15 mouse cellular contexts compared by ENCODE assay signal in the genomic region with DNA sequence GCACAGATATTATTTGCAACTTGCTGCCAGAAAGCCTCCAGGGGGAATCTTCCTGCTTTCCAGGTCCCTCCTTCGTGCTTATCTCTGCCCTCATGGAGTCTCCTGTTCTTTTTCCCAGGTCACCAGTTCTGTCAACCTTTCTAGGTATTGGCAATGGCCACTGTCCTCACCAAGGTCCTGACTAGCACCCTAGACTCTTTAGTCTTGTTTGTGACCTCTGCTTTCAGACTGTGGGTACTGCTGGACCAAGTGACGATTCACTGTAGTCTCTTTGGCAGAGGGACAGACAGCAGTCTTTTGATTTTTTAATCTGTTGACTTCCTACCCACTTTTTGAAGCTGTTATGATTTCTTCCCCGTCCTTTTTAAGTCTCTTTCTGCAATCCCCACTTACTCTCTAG. TPM values are rescaled to one million over a fixed set of nuclear protein-coding genes. Genes with fewer than 3 reads are reported as not detected.
DNase-seq lines count a peak whose midpoint lies in the region; ATAC-seq and TF ChIP-seq lines count a peak whose summit lies in the region.
"Had no signal": no experiment of that assay in that cellular context is flagged by ENCODE, and none has a peak within 500 bp of the region (broad histone marks: within the 10 kb centered on the region; RNA-seq: fewer than 3 reads in every experiment).

No protein-coding gene starts in this region.

- 24% methylated on average over 3 of the region's 3 CpGs for WGBS in heart, embryonic 13.5 days
- 29% methylated on average over 3 of the region's 3 CpGs for WGBS in lung, embryonic 14.5 days
- 39% methylated on average over 3 of the region's 3 CpGs for WGBS in intestine, postnatal 0 days

- peak; percentile 52 to 85 for DNase-seq in adrenal gland, adult (ENCODE audit: inconsistent age in 2 of 2, low spot score in 1 of 2)
- no peak for DNase-seq in adrenal gland, adult 18-20 months (ENCODE audit: low spot score in 2 of 2)
- no peak for DNase-seq in heart, postnatal 14 days
- no peak for DNase-seq in lung, embryonic 14.5 days
- no peak for DNase-seq in lung, postnatal 36 days
- DNase-seq in urinary bladder, adult 2 months (ENCODE audit: low spot score), result no peak
- DNase-seq: cerebellum, adult 9-10 months; kidney, adult 9 months; retina, postnatal 1 day; thymus, postnatal 14 days had no signal

- H3K4me2 ChIP-seq in heart, embryonic 13.5 days, result no peak overlapping the region
- H3K4me2 ChIP-seq in lung, embryonic 14.5 days, result no peak overlapping the region
- H3K4me2 ChIP-seq in intestine, postnatal 0 days (replicated peaks; ENCODE audit: low read depth), result no peak overlapping the region
- H3K4me2 ChIP-seq: forebrain, embryonic 12.5 days; limb, embryonic 12.5 days had no signal

- intact Hi-C loops in heart, postnatal 14 days (cut with DNase I), result loop anchor here (5.0 kb wide), 1 partner anchor 36 kb away; no protein-coding TSS in a partner anchor

- peaks cover 56% of the 10 kb centered on the region for H3K4me1 ChIP-seq in heart, embryonic 13.5 days
- H3K4me1 ChIP-seq in lung, embryonic 14.5 days (ENCODE audit: insufficient read depth), result no peaks in the 10 kb centered on the region
- H3K4me1 ChIP-seq in intestine, postnatal 0 days (replicated peaks; ENCODE audit: control insufficient read depth, insufficient read depth, low read length), result peaks cover 3% of the 10 kb centered on the region

- no peaks in the 10 kb centered on the region for H3K9me3 ChIP-seq in heart, embryonic 13.5 days
- H3K9me3 ChIP-seq in lung, embryonic 14.5 days (ENCODE audit: low read depth, low read length), result no peaks in the 10 kb centered on the region
- no peaks in the 10 kb centered on the region for H3K9me3 ChIP-seq in intestine, postnatal 0 days (ENCODE audit: control insufficient read depth)
- H3K9me3 ChIP-seq: forebrain, embryonic 12.5 days; limb, embryonic 12.5 days had no signal

- H3K9ac ChIP-seq in heart, embryonic 13.5 days, result no peak overlapping the region
- no peak overlapping the region for H3K9ac ChIP-seq in lung, embryonic 14.5 days
- H3K9ac ChIP-seq in intestine, postnatal 0 days (ENCODE audit: low read depth, low read length), result no peak overlapping the region
- H3K9ac ChIP-seq: forebrain, embryonic 12.5 days; limb, embryonic 12.5 days had no signal

- H3K27ac ChIP-seq in heart, embryonic 13.5 days (replicated peaks), result peak overlapping the region; percentile 58
- no peak overlapping the region for H3K27ac ChIP-seq in lung, embryonic 14.5 days (ENCODE audit: low read depth)
- peak overlapping the region; percentile 21; the same call in 1 of the 2 replicates for H3K27ac ChIP-seq in intestine, postnatal 0 days (ENCODE audit: low read depth, low read length)
- H3K27ac ChIP-seq: forebrain, embryonic 12.5 days; limb, embryonic 12.5 days had no signal

- H3K27me3 ChIP-seq in heart, embryonic 13.5 days (replicated peaks), result no peaks in the 10 kb centered on the region
- no peaks in the 10 kb centered on the region for H3K27me3 ChIP-seq in lung, embryonic 14.5 days (ENCODE audit: insufficient read depth, low read length)
- H3K27me3 ChIP-seq in intestine, postnatal 0 days (replicated peaks; ENCODE audit: control insufficient read depth, insufficient read depth, low read length), result no peaks in the 10 kb centered on the region
- H3K27me3 ChIP-seq: forebrain, embryonic 12.5 days; limb, embryonic 12.5 days had no signal

- H3K4me3 ChIP-seq in heart, embryonic 13.5 days, result no peak overlapping the region
- H3K4me3 ChIP-seq in lung, embryonic 14.5 days (ENCODE audit: low read depth, low read length), result no peak overlapping the region
- H3K4me3 ChIP-seq in intestine, postnatal 0 days (ENCODE audit: low read depth, low read length), result no peak overlapping the region
- H3K4me3 ChIP-seq: forebrain, embryonic 12.5 days; limb, embryonic 12.5 days had no signal

- H3K36me3 ChIP-seq in heart, embryonic 13.5 days, result peaks cover 9% of the 10 kb centered on the region
- no peaks in the 10 kb centered on the region for H3K36me3 ChIP-seq in lung, embryonic 14.5 days (ENCODE audit: insufficient read depth)
- 0 out of 2 replicates have a peak, but pooled peaks cover 4% of the 10 kb centered on the region for H3K36me3 ChIP-seq in intestine, postnatal 0 days (ENCODE audit: control insufficient read depth, insufficient read depth)
- H3K36me3 ChIP-seq: forebrain, embryonic 12.5 days; limb, embryonic 12.5 days had no signal

- ATAC-seq in heart, embryonic 13.5 days (ENCODE audit: extremely low read depth, insufficient number of reproducible peaks, low FRiP score, low TSS enrichment), result no peak
- ATAC-seq in lung, embryonic 14.5 days (ENCODE audit: insufficient read depth), result peak; percentile 28; the same call in 1 of the 2 replicates
- ATAC-seq in intestine, postnatal 0 days, result no peak

- no peak for TF ChIP-seq CTCF in lung, embryonic 14.5 days (IDR thresholded peaks at IDR 0.05; ENCODE audit: low read depth)
- no peak for TF ChIP-seq CTCF in intestine, postnatal 0 days (IDR thresholded peaks at IDR 0.05; ENCODE audit: low read depth)

RNA-seq across cellular contexts. Expression of a gene that starts 26.1 kb away (rescaled TPM):
- total RNA-seq in adrenal gland, adult 18-20 months (2021), result not detected
- polyA plus RNA-seq in heart, embryonic 13.5 days (2015; fragmentation: Nextera tagmentation; extraction: Ambion mirVana), result 0.04 and 0.18 TPM in 2 replicates
- total RNA-seq in heart, postnatal 14 days (2021), result not detected
- 0.21 and 0.39 TPM in 2 replicates for polyA plus RNA-seq in lung, embryonic 14.5 days (2014; fragmentation: Nextera tagmentation; extraction: Ambion mirVana)
- 0.24 TPM in 1 of 2 replicates, not detected in the other for polyA plus RNA-seq in intestine, postnatal 0 days (2015; fragmentation: Nextera tagmentation; extraction: Ambion mirVana)
- not detected in 2 replicates for polyA plus RNA-seq in urinary bladder, adult 2 months (2012; rRNA removed)
- total RNA-seq: adrenal gland, postnatal 4 days had no signal
- polyA plus RNA-seq: forebrain, embryonic 12.5 days had no signal

RNA-seq across cellular contexts. Expression of a gene that starts 39.8 kb away (rescaled TPM):
- total RNA-seq in adrenal gland, adult 18-20 months (2021), result 10 to 100 TPM; 72.0 to 88.3 TPM
- 47.0 and 48.6 TPM in 2 replicates for polyA plus RNA-seq in heart, embryonic 13.5 days (2015; fragmentation: Nextera tagmentation; extraction: Ambion mirVana)
- total RNA-seq in heart, postnatal 14 days (2021), result 10 to 100 TPM; 80.7 to 89.8 TPM
- 52.5 and 56.8 TPM in 2 replicates for polyA plus RNA-seq in lung, embryonic 14.5 days (2014; fragmentation: Nextera tagmentation; extraction: Ambion mirVana)
- 32.3 and 32.4 TPM in 2 replicates for polyA plus RNA-seq in intestine, postnatal 0 days (2015; fragmentation: Nextera tagmentation; extraction: Ambion mirVana)
- polyA plus RNA-seq in urinary bladder, adult 2 months (2012; rRNA removed), result 64.0 TPM in 2 replicates

Comparison
In these comparisons a context has a peak if more than half of its experiments do, and no peak if none do; other contexts are left out.
1. DNase-seq: peak in adrenal gland, adult (2 of 2); none in adrenal gland, adult 18-20 months (0 of 2), heart, postnatal 14 days (0 of 2), lung, embryonic 14.5 days (single experiment), lung, postnatal 36 days (single experiment) and urinary bladder, adult 2 months (single experiment).